Mouse (Mus musculus): ENCODE data around the gene Abcf3. TPM values are rescaled to one million over a fixed set of nuclear protein-coding genes. Genes with fewer than 3 reads are reported as not detected.

The Abcf3 gene
- total and polyA plus RNA-seq, 3 experiments = 46.5 to 79.6 TPM; not detected in 1

DNA sequence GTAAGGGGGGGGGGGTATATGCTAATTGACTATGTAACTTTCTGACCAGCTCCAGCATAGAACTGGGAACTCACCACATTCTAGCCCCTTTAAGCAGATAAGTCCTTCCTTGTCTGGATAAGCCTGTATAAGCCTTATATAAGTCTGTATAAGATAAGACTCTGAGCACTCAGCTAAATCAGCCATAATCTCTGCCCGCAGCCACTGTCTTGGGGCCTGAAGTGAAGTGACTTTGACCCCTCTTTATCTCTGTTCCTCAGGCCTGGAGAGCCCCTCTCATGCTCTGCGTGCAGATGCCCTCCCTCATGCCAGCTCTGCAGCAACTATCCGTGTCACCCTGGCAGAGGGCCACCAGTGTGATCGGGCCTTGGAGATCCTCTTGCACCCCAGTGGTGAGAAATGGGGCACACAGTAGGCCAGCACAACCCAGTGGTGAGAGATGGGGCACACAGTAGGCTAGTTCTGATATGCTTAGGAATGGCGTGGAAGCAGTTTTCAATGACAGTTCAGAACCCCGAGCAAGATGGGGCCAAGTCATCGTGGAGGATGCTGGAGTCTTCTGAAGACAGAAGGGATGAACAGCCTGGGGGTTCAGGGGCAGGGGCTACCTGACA is 46.8 kb downstream of the Abcf3 start (continued):
- TF ChIP-seq ETS1 (IDR thresholded peaks at IDR 0.05; ENCODE audit: low read depth, low read length) (peak; percentile 75; the same call in 1 of the 2 replicates), MAZ (IDR thresholded peaks at IDR 0.05; ENCODE audit: low read depth, low read length) (peak; percentile 53; the same call in 1 of the 2 replicates), BHLHE40 (IDR thresholded peaks at IDR 0.05; ENCODE audit: borderline replicate concordance, low read depth, low read length) (0 out of 2 replicates have a peak, but pooled peaks have one; percentile 31), EP300 (IDR thresholded peaks at IDR 0.05; ENCODE audit: low read depth in 1 of 2, low read length in 2 of 2) (peak; percentile 89 to 90), TCF12 (IDR thresholded peaks at IDR 0.05; ENCODE audit: low read depth, low read length) (peak; percentile 95), GABPA (IDR thresholded peaks at IDR 0.05; ENCODE audit: low read depth, low read length) (no peak), GATA1 (IDR thresholded peaks at IDR 0.05; ENCODE audit: low read depth, low read length) (peak; percentile 94), RCOR1 (IDR thresholded peaks at IDR 0.05; ENCODE audit: low read depth, low read length) (peak; percentile 91)

DNA sequence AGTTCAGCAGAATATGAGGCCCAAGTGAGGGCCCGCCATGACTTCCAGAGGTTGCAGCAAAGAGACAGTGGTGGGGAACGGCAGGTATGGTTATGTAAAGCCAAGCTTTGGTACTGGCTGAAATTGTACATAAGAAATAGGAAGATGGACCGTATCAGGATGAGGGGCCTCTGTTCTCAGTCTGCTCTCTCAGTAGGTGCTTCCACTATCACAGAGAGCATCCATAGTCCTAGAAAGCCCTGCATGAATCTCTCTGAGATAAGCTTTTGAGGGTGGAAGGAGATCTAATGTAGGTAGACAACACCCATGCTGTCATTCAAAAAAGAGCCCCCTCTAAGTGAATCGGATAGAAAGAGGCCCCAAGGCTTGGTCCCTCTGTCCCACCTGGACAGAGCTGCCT is 47.4 kb downstream of the Abcf3 start:
- Histone ChIP-seq H3K4me1 (ENCODE audit: control insufficient read depth in 1 of 2, insufficient read depth in 2 of 2, low read length in 2 of 2) (peaks cover 6 to 24% of the 10 kb centered on the region in 2 experiments), H3K36me3 (ENCODE audit: control insufficient read depth in 1 of 2, insufficient read depth in 2 of 2, low read length in 2 of 2) (peaks cover 0 to 15% of the 10 kb centered on the region in 2 experiments; a peak in 2 of 4 replicates), H3K9ac (ENCODE audit: control insufficient read depth, low read depth, low read length, poor library complexity, severe bottlenecking) (no peak overlapping the region), H3K27me3 (ENCODE audit: control insufficient read depth in 1 of 2, insufficient read depth in 2 of 2, low read length in 2 of 2) (no peaks in the 10 kb centered on the region), H3K4me3 (ENCODE audit: control insufficient read depth in 1 of 2, insufficient read depth in 1 of 2, low read depth in 2 of 2, low read length in 2 of 2) (no peak overlapping the region), H3K27ac (ENCODE audit: control insufficient read depth, low read depth, low read length) (no peak overlapping the region), H3K79me2 (ENCODE audit: control insufficient read depth, insufficient read depth, low read length, poor library complexity) (no peaks in the 10 kb centered on the region), H3K9me3 (replicated peaks; ENCODE audit: insufficient read depth, low read length) (no peaks in the 10 kb centered on the region)
- TF ChIP-seq ZMIZ1 (IDR thresholded peaks at IDR 0.05; ENCODE audit: low read depth, low read length) = no peak
- TF ChIP-seq POLR2AphosphoS2 (IDR thresholded peaks at IDR 0.05; ENCODE audit: low read length) = no peak
- no peak for TF ChIP-seq CTCF (IDR thresholded peaks at IDR 0.05 in 2 of 3, conservative IDR thresholded peaks at IDR 0.05 in 1 of 3; ENCODE audit: control insufficient read depth in 1 of 3, insufficient read depth in 1 of 3, low read depth in 2 of 3, low read length in 3 of 3, poor library complexity in 1 of 3, severe bottlenecking in 1 of 3)
- no peak for TF ChIP-seq E2F4 (IDR thresholded peaks at IDR 0.05; ENCODE audit: borderline replicate concordance, low read depth, low read length)
- TF ChIP-seq ZKSCAN1 (IDR thresholded peaks at IDR 0.05; ENCODE audit: low read depth, low read length) = no peak
- no peak for TF ChIP-seq POLR2AphosphoS5 (IDR thresholded peaks at IDR 0.05; ENCODE audit: borderline replicate concordance, low read depth, low read length)
- no peak for TF ChIP-seq NRF1 (IDR thresholded peaks at IDR 0.05; ENCODE audit: insufficient read depth, low read depth, low read length, poor library complexity, severe bottlenecking)
- no peak for DNase-seq (ENCODE audit: low read depth, low spot score)

- H3K4me1 ChIP-seq (ENCODE audit: control insufficient read depth in 1 of 2, insufficient read depth in 2 of 2, low read length in 2 of 2) = peaks cover 6 to 24% of the 10 kb centered on the region in 2 experiments
- peak; percentile 59 for DNase-seq (ENCODE audit: low read depth, low spot score)
Observed at GRCm38 (mm10) chr16:20596687-20597441, 48.5 kb downstream of the Abcf3 start.

More at GRCm38 (mm10) chr16:20596687-20597441, 48.5 kb downstream of the Abcf3 start:
- H3K9me3 ChIP-seq (replicated peaks; ENCODE audit: insufficient read depth, low read length) = no peaks in the 10 kb centered on the region
- H3K27ac ChIP-seq (ENCODE audit: control insufficient read depth, low read depth, low read length) = no peak overlapping the region
- H3K4me3 ChIP-seq (ENCODE audit: control insufficient read depth in 1 of 2, insufficient read depth in 1 of 2, low read depth in 2 of 2, low read length in 2 of 2) = no peak overlapping the region
- TF ChIP-seq JUND (IDR thresholded peaks at IDR 0.05; ENCODE audit: low read depth, low read length) (0 out of 2 replicates have a peak, but pooled peaks have one; percentile 71), ELF1 (IDR thresholded peaks at IDR 0.05; ENCODE audit: low read depth, low read length) (peak; percentile 47; the same call in 1 of the 2 replicates), TCF12 (IDR thresholded peaks at IDR 0.05; ENCODE audit: low read depth, low read length) (no peak), USF2 (IDR thresholded peaks at IDR 0.05; ENCODE audit: borderline replicate concordance in 1 of 2, insufficient read depth in 1 of 2, low read depth in 1 of 2, low read length in 2 of 2) (no peak), EP300 (IDR thresholded peaks at IDR 0.05; ENCODE audit: low read depth in 1 of 2, low read length in 2 of 2) (0 out of 4 replicates have a peak, but pooled peaks of 1 of the 2 experiments have one; percentile 10), SIN3A (IDR thresholded peaks at IDR 0.05; ENCODE audit: low read length) (0 out of 2 replicates have a peak, but pooled peaks have one; percentile 22)
- no peaks in the 10 kb centered on the region for H3K79me2 ChIP-seq (ENCODE audit: control insufficient read depth, insufficient read depth, low read length, poor library complexity)
- H3K27me3 ChIP-seq (ENCODE audit: control insufficient read depth in 1 of 2, insufficient read depth in 2 of 2, low read length in 2 of 2) = no peaks in the 10 kb centered on the region
- peaks cover 0 to 15% of the 10 kb centered on the region in 2 experiments; a peak in 2 of 4 replicates for H3K36me3 ChIP-seq (ENCODE audit: control insufficient read depth in 1 of 2, insufficient read depth in 2 of 2, low read length in 2 of 2)
- no peak overlapping the region for H3K9ac ChIP-seq (ENCODE audit: control insufficient read depth, low read depth, low read length, poor library complexity, severe bottlenecking)

Data from MEL (cell line).